Mouse (Mus musculus) ES-Bruce4 (cell line): ENCODE measurements at regions not wholly inside any gene's neighbourhood (a gene's known extent, or its start where the extent isn't known, plus 50 kb on each side); places are given as distances from the start of the nearest gene placed in this dataset.

Experiments
- H3K27ac ChIP-seq: 2 replicates; pipeline ENCODE4 v1.5.1; 2012; ENCODE audit warnings: low read length, inconsistent platforms; ENCODE audit not compliant: insufficient read depth
- H3K27me3 ChIP-seq: 2 replicates; pipeline ENCODE4 v1.6.1; 2012; ENCODE audit warnings: mild to moderate bottlenecking, low read length, inconsistent platforms; ENCODE audit not compliant: control insufficient read depth, poor library complexity, insufficient read depth, severe bottlenecking
- H3K36me3 ChIP-seq: 2 replicates; pipeline ENCODE4 v1.6.1; 2012; ENCODE audit warnings: inconsistent platforms, mild to moderate bottlenecking, low read length, moderate library complexity; ENCODE audit not compliant: control insufficient read depth, poor library complexity, insufficient read depth, severe bottlenecking
- H3K4me1 ChIP-seq: one replicate; pipeline ENCODE4 v1.8.1; 2011; ENCODE audit warnings: low read length; ENCODE audit not compliant: control insufficient read depth, insufficient read depth
- H3K4me3 ChIP-seq: 2 replicates; pipeline ENCODE4 v1.5.1; 2011; ENCODE audit warnings: low read depth, mild to moderate bottlenecking, low read length
- H3K9ac ChIP-seq: 2 replicates; pipeline ENCODE4 v1.6.1; 2012; ENCODE audit warnings: low read depth, mild to moderate bottlenecking, inconsistent platforms; ENCODE audit not compliant: poor library complexity, severe bottlenecking
- H3K9me3 ChIP-seq: replicated peaks from 2 replicates; pipeline ENCODE4 v1.6.1; 2012; ENCODE audit warnings: mild to moderate bottlenecking, low read length, inconsistent platforms; ENCODE audit not compliant: control insufficient read depth, poor library complexity, insufficient read depth, severe bottlenecking
- CTCF ChIP-seq: IDR thresholded peaks from one replicate; pipeline ENCODE4 v1.8.1; 2011; ENCODE audit warnings: low read depth, low read length
- EP300 ChIP-seq: IDR thresholded peaks from 2 replicates; pipeline ENCODE4 v1.6.1; 2011; ENCODE audit warnings: low read depth, low read length; ENCODE audit not compliant: insufficient read depth
- POLR2A ChIP-seq: IDR thresholded peaks from one replicate; pipeline ENCODE4 v1.8.1; 2011; ENCODE audit warnings: low read length; ENCODE audit not compliant: insufficient read depth

DNA sequence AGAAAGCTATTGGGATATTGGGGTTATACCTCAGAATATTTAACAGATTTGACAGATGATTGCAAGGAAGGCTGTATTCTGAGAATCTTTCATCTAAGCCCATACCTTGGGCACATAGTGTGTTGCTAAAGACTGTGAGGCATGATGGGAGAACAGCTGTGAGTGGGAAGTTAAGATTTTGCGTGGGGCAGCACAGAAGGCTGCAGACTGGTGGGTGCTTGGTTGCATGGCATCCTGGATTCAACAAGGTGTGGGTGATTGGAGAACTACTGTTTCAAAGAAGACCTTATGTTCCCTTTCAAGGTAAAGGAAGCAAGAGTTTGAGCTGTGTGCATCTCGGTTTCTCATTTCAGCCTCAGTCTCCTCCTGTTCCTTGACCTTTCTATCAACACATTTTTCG, 584.8 kb downstream of the Sh2d4b start:
- no peaks in the 10 kb centered on the region for H3K9me3 ChIP-seq
- H3K9ac ChIP-seq, result no peak overlapping the region
- TF ChIP-seq CTCF (no peak), EP300 (no peak), POLR2A (no peak)
- H3K27me3 ChIP-seq, result no peaks in the 10 kb centered on the region
- H3K36me3 ChIP-seq, result no peaks in the 10 kb centered on the region
- no peak overlapping the region for H3K27ac ChIP-seq
- no peak overlapping the region for H3K4me3 ChIP-seq
- H3K4me1 ChIP-seq, result no peaks in the 10 kb centered on the region

- H3K27ac ChIP-seq, result no peak overlapping the region
- no peak overlapping the region for H3K9ac ChIP-seq
- H3K36me3 ChIP-seq, result no peaks in the 10 kb centered on the region
- TF ChIP-seq POLR2A, result no peak
- TF ChIP-seq CTCF, result no peak
- TF ChIP-seq EP300, result no peak
- H3K4me1 ChIP-seq, result no peaks in the 10 kb centered on the region
- no peak overlapping the region for H3K4me3 ChIP-seq
- H3K27me3 ChIP-seq, result no peaks in the 10 kb centered on the region
- H3K9me3 ChIP-seq, result no peaks in the 10 kb centered on the region
Observed at GRCm38 (mm10) chr14:40279194-40279593, 613.9 kb downstream of the Sh2d4b start.

GRCm38 (mm10) chr14:40275331-40275730, 617.7 kb downstream of the Sh2d4b start:
- H3K9me3 ChIP-seq, result no peaks in the 10 kb centered on the region

GRCm38 (mm10) chr14:40261646-40262045, 631.4 kb downstream of the Sh2d4b start:
- TF ChIP-seq EP300 (no peak), CTCF (no peak), POLR2A (no peak)
- Histone ChIP-seq H3K9ac (no peak overlapping the region), H3K4me1 (no peaks in the 10 kb centered on the region), H3K36me3 (no peaks in the 10 kb centered on the region), H3K9me3 (no peaks in the 10 kb centered on the region), H3K27me3 (no peaks in the 10 kb centered on the region), H3K4me3 (no peak overlapping the region), H3K27ac (no peak overlapping the region)

More at GRCm38 (mm10) chr14:40275331-40275730, 617.7 kb downstream of the Sh2d4b start:
- H3K27ac ChIP-seq, result no peak overlapping the region
- H3K27me3 ChIP-seq, result no peaks in the 10 kb centered on the region
- no peak overlapping the region for H3K4me3 ChIP-seq
- no peaks in the 10 kb centered on the region for H3K36me3 ChIP-seq
- no peaks in the 10 kb centered on the region for H3K4me1 ChIP-seq
- no peak overlapping the region for H3K9ac ChIP-seq
- TF ChIP-seq EP300, result no peak
- no peak for TF ChIP-seq POLR2A
- no peak for TF ChIP-seq CTCF

DNA sequence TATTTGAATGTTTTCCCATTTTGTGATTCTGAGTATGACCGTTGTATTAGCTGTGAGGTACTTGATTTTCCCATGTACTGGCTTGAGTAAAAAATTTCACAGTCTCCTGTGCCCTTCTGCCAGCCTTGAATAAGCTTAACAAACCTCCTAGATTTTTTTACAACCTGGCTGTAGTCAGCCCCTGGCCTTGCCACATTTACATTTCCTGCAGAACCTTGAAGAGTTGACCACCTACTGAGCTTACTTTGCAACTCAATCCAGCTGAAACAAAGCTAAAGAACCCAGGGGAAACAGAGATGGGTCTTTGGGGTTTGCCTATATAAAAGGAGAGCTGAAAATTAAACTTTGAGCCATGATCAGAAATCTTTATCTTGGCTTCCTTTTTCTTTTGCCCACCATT, 661.0 kb downstream of the Sh2d4b start:
- TF ChIP-seq EP300 (no peak), POLR2A (no peak), CTCF (no peak)
- Histone ChIP-seq H3K4me3 (no peak overlapping the region), H3K36me3 (no peaks in the 10 kb centered on the region), H3K27ac (peak overlapping the region; percentile 72), H3K9me3 (no peaks in the 10 kb centered on the region), H3K27me3 (no peaks in the 10 kb centered on the region), H3K4me1 (peaks cover 2% of the 10 kb centered on the region), H3K9ac (no peak overlapping the region)

- TF ChIP-seq CTCF (no peak), EP300 (no peak), POLR2A (no peak)
- no peak overlapping the region for H3K9ac ChIP-seq
Observed at GRCm38 (mm10) chr14:40224331-40224730, 668.7 kb downstream of the Sh2d4b start.

More at GRCm38 (mm10) chr14:40224331-40224730, 668.7 kb downstream of the Sh2d4b start:
- Histone ChIP-seq H3K27me3 (no peaks in the 10 kb centered on the region), H3K4me3 (no peak overlapping the region), H3K4me1 (no peaks in the 10 kb centered on the region), H3K9me3 (no peaks in the 10 kb centered on the region), H3K36me3 (no peaks in the 10 kb centered on the region), H3K27ac (no peak overlapping the region)
